Mouse (Mus musculus) midbrain, embryonic 12.5 days (tissue): ENCODE results near the gene Lypla2. TPM values are rescaled to one million over a fixed set of nuclear protein-coding genes. Genes with fewer than 3 reads are reported as not detected.

Source experiments
- ATAC-seq: fragments of 200-750 bp; cut with Nextera tagmentation; 2 replicates; pipeline ENCODE4 v1.8.0; 2017; ENCODE audit warnings: low read depth, moderate TSS enrichment, moderate library complexity; ENCODE audit not compliant: low FRiP score
- H3K27ac ChIP-seq: fragments of 300-500 bp; sonication (generic); replicated peaks from 2 replicates; pipeline ENCODE4 v1.5.1; 2016; ENCODE audit warnings: mild to moderate bottlenecking
- H3K27me3 ChIP-seq: fragments of 300-500 bp; sonication (generic); 2 replicates; pipeline ENCODE4 v1.6.1; 2016; ENCODE audit warnings: mild to moderate bottlenecking
- H3K36me3 ChIP-seq: fragments of 300-500 bp; sonication (generic); 2 replicates; pipeline ENCODE4 v1.6.1; 2016
- H3K4me1 ChIP-seq: fragments of 300-500 bp; sonication (generic); 2 replicates; pipeline ENCODE4 v1.6.1; 2016
- H3K4me2 ChIP-seq: fragments of 300-500 bp; sonication (generic); replicated peaks from 2 replicates; pipeline ENCODE4 v1.6.1; 2016; ENCODE audit warnings: mild to moderate bottlenecking, moderate library complexity
- H3K4me3 ChIP-seq: fragments of 300-500 bp; sonication (generic); 2 replicates; pipeline ENCODE4 v1.5.1; 2016; ENCODE audit warnings: mild to moderate bottlenecking
- H3K9ac ChIP-seq: fragments of 300-500 bp; sonication (generic); replicated peaks from 2 replicates; pipeline ENCODE4 v1.6.1; 2016; ENCODE audit warnings: mild to moderate bottlenecking, moderate library complexity
- H3K9me3 ChIP-seq: fragments of 300-500 bp; sonication (generic); 2 replicates; pipeline ENCODE4 v1.6.1; 2016; ENCODE audit warnings: mild to moderate bottlenecking
- WGBS: fragments of 180-500 bp; shearing (Covaris S2); methylation state at CpG from one replicate; pipeline ENCODE4 v1.1.7; 2016; 5-methylcytosine and 5-hydroxymethylcytosine counted together
- polyA plus RNA-seq: library from polyadenylated mRNA; unstranded; fragments of >200 nt; fragmentation: Nextera tagmentation; extraction: Ambion mirVana; gene quantifications from 2 replicates; pipeline ENCODE4 v1.2.1, GENCODE M21; 2016

Gene Lypla2
- polyA plus RNA-seq: 162 and 163 TPM in 2 replicates

GRCm38 (mm10) chr4:135972556-135972906 is at the start of gene Lypla2:
Lypla2 (minus strand) TSS chr4:135972626.
- WGBS: under 1% methylated on average over 19 of the region's 19 CpGs
- Histone ChIP-seq H3K4me3 (peak within 1 kb of the TSS; percentile 96), H3K9me3 (no peaks in the 10 kb centered on the region), H3K9ac (peak within 1 kb of the TSS; percentile 96), H3K4me1 (peaks cover 28% of the 10 kb centered on the region), H3K27ac (peak within 1 kb of the TSS; percentile 71), H3K4me2 (peak within 1 kb of the TSS; percentile 99), H3K36me3 (peaks cover 69% of the 10 kb centered on the region), H3K27me3 (no peaks in the 10 kb centered on the region)
- ATAC-seq: peak; percentile 79

- H3K9me3 ChIP-seq: no peaks in the 10 kb centered on the region
- H3K9ac ChIP-seq: peak within 1 kb of the TSS; percentile 99
- no peaks in the 10 kb centered on the region for H3K36me3 ChIP-seq
- ATAC-seq: peak; percentile 97
- peak within 1 kb of the TSS; percentile 86 for H3K27ac ChIP-seq
- peak within 1 kb of the TSS; percentile 96 for H3K4me2 ChIP-seq
- H3K27me3 ChIP-seq: no peaks in the 10 kb centered on the region
- peaks cover 16% of the 10 kb centered on the region for H3K4me1 ChIP-seq
- H3K4me3 ChIP-seq: peak within 1 kb of the TSS; percentile 99
- under 1% methylated on average over 48 of the region's 48 CpGs for WGBS
Observed at GRCm38 (mm10) chr4:136021549-136022047, 49.2 kb upstream of the Lypla2 start, which contains the start of gene Eloa. Eloa (minus strand) TSS chr4:136021763.

DNA sequence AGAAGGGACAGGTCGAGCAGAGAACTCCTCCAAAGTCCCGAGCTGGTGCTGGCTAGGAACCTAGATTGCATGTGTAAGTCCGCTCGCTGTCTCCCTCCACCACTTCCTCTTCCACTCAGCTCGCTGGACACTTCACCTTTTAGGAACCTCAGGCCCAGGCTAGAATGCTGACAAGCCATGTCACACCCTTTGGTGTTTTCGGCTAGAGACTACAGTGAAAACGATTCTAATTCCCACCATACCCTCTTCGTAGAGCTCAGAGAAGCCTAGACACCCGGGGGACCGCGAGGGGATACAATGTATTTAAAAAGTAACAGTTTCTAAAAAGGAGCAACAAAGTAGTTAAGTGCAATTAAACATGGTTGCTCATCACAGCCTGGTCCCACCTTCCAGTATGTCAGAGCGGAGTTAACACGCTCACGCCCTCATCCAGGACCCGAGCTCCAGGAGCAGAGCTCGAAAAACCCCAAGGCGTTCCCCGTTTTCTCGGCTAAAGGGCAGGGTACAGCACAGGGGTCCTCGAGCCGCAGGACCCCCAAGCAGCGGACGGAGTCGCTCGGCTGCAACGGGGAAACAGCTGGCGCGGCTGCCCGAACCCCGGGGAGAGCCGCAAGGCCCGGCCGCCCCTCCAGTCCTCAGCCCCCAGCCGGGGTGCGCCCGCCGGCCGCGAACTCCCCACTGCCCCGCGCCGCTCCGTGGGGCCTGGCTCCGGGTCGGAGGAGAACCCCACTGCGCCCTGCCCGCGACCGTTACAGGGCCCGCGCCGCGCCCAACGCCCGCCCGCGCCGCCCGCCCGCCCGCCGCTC is 48.5 kb upstream of the Lypla2 start:
- Histone ChIP-seq H3K4me1 (peaks cover 16% of the 10 kb centered on the region), H3K4me2 (peak overlapping the region; percentile 96), H3K27me3 (no peaks in the 10 kb centered on the region), H3K4me3 (peak overlapping the region; percentile 99), H3K27ac (peak overlapping the region; percentile 86), H3K36me3 (no peaks in the 10 kb centered on the region), H3K9ac (peak overlapping the region; percentile 99), H3K9me3 (no peaks in the 10 kb centered on the region)
- 2% methylated on average over 59 of the region's 62 CpGs for WGBS
- peak; percentile 74 for ATAC-seq

- H3K4me3 ChIP-seq: no peak overlapping the region
- H3K36me3 ChIP-seq: peaks cover 28% of the 10 kb centered on the region
- no peaks in the 10 kb centered on the region for H3K9me3 ChIP-seq
- no peak overlapping the region for H3K4me2 ChIP-seq
- peaks cover 16% of the 10 kb centered on the region for H3K4me1 ChIP-seq
- no peaks in the 10 kb centered on the region for H3K27me3 ChIP-seq
- no peak for ATAC-seq
- no peak overlapping the region for H3K27ac ChIP-seq
- 85% methylated on average over 3 of the region's 3 CpGs for WGBS
- no peak overlapping the region for H3K9ac ChIP-seq
Observed at GRCm38 (mm10) chr4:136016059-136016602, 43.7 kb upstream of the Lypla2 start.

DNA sequence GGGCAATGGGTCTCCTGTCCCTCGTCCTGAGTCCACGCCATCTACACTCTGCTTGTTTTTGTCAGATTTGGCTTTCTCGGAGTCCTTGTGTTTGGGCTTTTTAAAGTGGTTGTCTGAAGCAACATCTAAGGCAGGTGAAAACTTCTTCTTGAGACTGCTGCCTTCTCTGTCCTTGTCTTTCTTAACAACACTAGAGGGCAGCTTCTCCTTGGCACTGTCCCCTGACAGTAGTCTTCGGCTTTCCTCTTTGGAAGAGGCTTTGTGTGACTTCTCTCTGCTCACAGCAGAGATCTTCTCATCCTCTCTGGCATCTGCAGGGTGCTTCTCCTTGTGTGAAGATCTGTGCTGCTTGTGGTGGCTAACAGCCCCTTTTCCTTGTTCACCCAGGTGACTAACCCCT is 38.2 kb upstream of the Lypla2 start:
- Histone ChIP-seq H3K9ac (no peak overlapping the region), H3K27me3 (no peaks in the 10 kb centered on the region), H3K36me3 (peaks cover 78% of the 10 kb centered on the region), H3K4me2 (no peak overlapping the region), H3K9me3 (no peaks in the 10 kb centered on the region), H3K4me1 (no peaks in the 10 kb centered on the region), H3K4me3 (no peak overlapping the region), H3K27ac (no peak overlapping the region)
- ATAC-seq: no peak
- WGBS: 94% methylated on average over 4 of the region's 4 CpGs

- H3K27ac ChIP-seq: no peak overlapping the region
- H3K9ac ChIP-seq: no peak overlapping the region
- no peaks in the 10 kb centered on the region for H3K4me1 ChIP-seq
- no peak overlapping the region for H3K4me2 ChIP-seq
- no peaks in the 10 kb centered on the region for H3K27me3 ChIP-seq
- H3K36me3 ChIP-seq: peaks cover 91% of the 10 kb centered on the region
- no peaks in the 10 kb centered on the region for H3K9me3 ChIP-seq
- ATAC-seq: no peak
- WGBS: 90% methylated on average over 8 of the region's 8 CpGs
- no peak overlapping the region for H3K4me3 ChIP-seq
Observed at GRCm38 (mm10) chr4:136008782-136009447, 36.5 kb upstream of the Lypla2 start.

DNA sequence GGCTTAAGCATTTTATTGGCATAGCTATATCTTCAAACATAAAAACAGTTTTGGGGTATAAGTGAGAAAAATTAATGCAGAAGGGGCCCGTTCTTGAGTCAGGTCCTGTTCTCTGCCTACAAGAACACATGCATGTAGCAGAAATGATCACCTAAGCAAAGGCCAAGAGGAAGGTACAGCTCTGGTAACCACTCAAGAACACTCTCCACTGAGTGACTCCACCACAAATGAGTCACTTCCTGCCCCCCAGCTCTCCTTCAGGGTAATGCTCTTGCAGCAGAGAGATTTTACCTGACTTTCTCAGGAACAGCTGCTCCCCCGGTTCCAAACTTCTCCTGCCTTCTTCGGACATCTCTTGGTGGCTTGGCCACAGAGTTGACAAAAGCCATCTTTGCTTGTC is 34.4 kb upstream of the Lypla2 start:
- no peak overlapping the region for H3K4me3 ChIP-seq
- ATAC-seq: no peak
- H3K27ac ChIP-seq: no peak overlapping the region
- no peaks in the 10 kb centered on the region for H3K4me1 ChIP-seq
- 95% methylated on average over 3 of the region's 3 CpGs for WGBS
- H3K4me2 ChIP-seq: no peak overlapping the region
- no peaks in the 10 kb centered on the region for H3K9me3 ChIP-seq
- peaks cover 92% of the 10 kb centered on the region for H3K36me3 ChIP-seq
- no peaks in the 10 kb centered on the region for H3K27me3 ChIP-seq
- H3K9ac ChIP-seq: no peak overlapping the region

GRCm38 (mm10) chr4:136004921-136005320 is 32.5 kb upstream of the Lypla2 start:
- Histone ChIP-seq H3K4me2 (no peak overlapping the region), H3K27ac (no peak overlapping the region), H3K9ac (no peak overlapping the region), H3K4me1 (no peaks in the 10 kb centered on the region), H3K27me3 (no peaks in the 10 kb centered on the region), H3K36me3 (peaks cover 83% of the 10 kb centered on the region), H3K4me3 (no peak overlapping the region), H3K9me3 (no peaks in the 10 kb centered on the region)
- 92% methylated on average over 2 of the region's 2 CpGs for WGBS
- no peak for ATAC-seq

GRCm38 (mm10) chr4:136004107-136004675 is 31.8 kb upstream of the Lypla2 start:
- WGBS: 92% methylated on average over 5 of the region's 5 CpGs
- no peak overlapping the region for H3K4me3 ChIP-seq
- no peak overlapping the region for H3K9ac ChIP-seq
- H3K27me3 ChIP-seq: no peaks in the 10 kb centered on the region
- no peak overlapping the region for H3K4me2 ChIP-seq
- H3K9me3 ChIP-seq: no peaks in the 10 kb centered on the region
- no peak for ATAC-seq
- no peak overlapping the region for H3K27ac ChIP-seq
- peaks cover 75% of the 10 kb centered on the region for H3K36me3 ChIP-seq
- H3K4me1 ChIP-seq: no peaks in the 10 kb centered on the region

DNA sequence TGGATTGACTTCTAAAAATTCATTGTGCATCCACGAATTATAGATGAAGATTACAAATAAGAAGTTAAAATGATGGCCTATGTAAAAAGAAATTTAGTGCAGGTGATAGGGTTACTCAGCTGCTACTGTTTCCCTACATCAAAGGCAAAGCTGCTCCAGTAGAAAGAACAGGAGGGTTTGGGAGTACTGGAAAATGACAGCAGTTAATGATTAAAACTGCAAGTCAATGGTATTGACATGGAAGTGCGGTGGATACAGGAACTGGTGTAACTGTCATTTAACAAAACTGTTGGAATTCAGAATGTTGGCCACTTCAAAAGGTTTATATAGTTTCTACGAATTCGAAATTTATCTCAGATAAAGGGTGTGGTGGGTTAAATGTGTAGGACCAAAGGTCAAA is 22.7 kb upstream of the Lypla2 start:
- no peak overlapping the region for H3K27ac ChIP-seq
- WGBS: 85% methylated on average over 4 of the region's 4 CpGs

DNA sequence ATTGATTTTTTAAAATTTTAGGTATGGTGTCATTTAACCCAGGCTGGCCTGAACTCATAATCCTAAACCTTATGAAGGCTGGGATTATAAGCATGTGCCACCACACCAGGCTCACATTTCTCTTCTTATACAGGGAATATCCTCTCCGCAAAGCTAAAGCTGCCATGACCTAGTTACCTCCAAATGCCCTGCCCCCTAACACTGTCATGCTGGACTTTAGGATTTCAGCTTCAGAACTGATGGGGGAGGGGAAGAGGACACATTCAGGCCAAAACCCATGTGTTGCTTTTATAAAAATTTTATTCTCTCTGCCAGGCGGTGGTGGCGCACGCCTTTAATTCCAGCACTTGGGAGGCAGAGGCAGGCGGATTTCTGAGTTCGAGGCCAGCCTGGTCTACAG is 21.5 kb upstream of the Lypla2 start:
- H3K4me2 ChIP-seq: no peak overlapping the region
- H3K4me3 ChIP-seq: no peak overlapping the region
- no peak overlapping the region for H3K27ac ChIP-seq
- 97% methylated on average over 6 of the region's 6 CpGs for WGBS
- ATAC-seq: no peak
- H3K36me3 ChIP-seq: no peaks in the 10 kb centered on the region
- peaks cover 5% of the 10 kb centered on the region; the same call in 1 of the 2 replicates for H3K9me3 ChIP-seq
- H3K9ac ChIP-seq: no peak overlapping the region
- no peaks in the 10 kb centered on the region for H3K4me1 ChIP-seq
- no peaks in the 10 kb centered on the region for H3K27me3 ChIP-seq

More for the DNA sequence above, 22.7 kb upstream of the Lypla2 start:
- no peak overlapping the region for H3K4me3 ChIP-seq
- no peaks in the 10 kb centered on the region for H3K27me3 ChIP-seq
- no peaks in the 10 kb centered on the region for H3K36me3 ChIP-seq
- ATAC-seq: no peak
- H3K9ac ChIP-seq: no peak overlapping the region
- no peak overlapping the region for H3K4me2 ChIP-seq
- no peaks in the 10 kb centered on the region for H3K4me1 ChIP-seq
- peaks cover 5% of the 10 kb centered on the region; the same call in 1 of the 2 replicates for H3K9me3 ChIP-seq
